Comparison of ENCODE assay signal across 8 mouse cellular contexts in genomic region chr4:133372278-133372665, GRCm38 (mm10). TPM values are rescaled to one million over a fixed set of nuclear protein-coding genes. Genes with fewer than 3 reads are reported as not detected.
DNase-seq lines count a peak whose midpoint lies in the region; ATAC-seq and TF ChIP-seq lines count a peak whose summit lies in the region.

No protein-coding gene starts in this region.

- H3K9me3 ChIP-seq in forebrain, embryonic 10.5 days = no peaks in the 10 kb centered on the region
- no peaks in the 10 kb centered on the region for H3K9me3 ChIP-seq in limb, embryonic 11.5 days (ENCODE audit: control insufficient read depth, low read length)

- TF ChIP-seq CTCF in left cerebral cortex, adult 2 months (IDR thresholded peaks at IDR 0.05) = no peak
- no peak for TF ChIP-seq CTCF in small intestine, adult 2 months (IDR thresholded peaks at IDR 0.05; ENCODE audit: extremely low read depth, insufficient read length, insufficient replicate concordance, low read depth, low read length)

- H3K27ac ChIP-seq in left cerebral cortex, adult 2 months = peak overlapping the region; percentile 84
- H3K27ac ChIP-seq in forebrain, embryonic 10.5 days = no peak overlapping the region
- no peak overlapping the region for H3K27ac ChIP-seq in limb, embryonic 11.5 days (replicated peaks; ENCODE audit: low read depth, low read length)
- H3K27ac ChIP-seq in small intestine, adult 2 months (ENCODE audit: insufficient read depth, low read depth, low read length) = peak overlapping the region; percentile 20; the same call in 1 of the 2 replicates

- H3K36me3 ChIP-seq in forebrain, embryonic 10.5 days (replicated peaks) = peaks cover 12% of the 10 kb centered on the region
- H3K36me3 ChIP-seq in limb, embryonic 11.5 days (ENCODE audit: control insufficient read depth, insufficient read depth, low read length) = no peaks in the 10 kb centered on the region
- peaks cover 6% of the 10 kb centered on the region for H3K36me3 ChIP-seq in small intestine, adult 2 months (ENCODE audit: control insufficient read depth, insufficient read depth, low read length)

- no peak for DNase-seq in left cerebral cortex, adult 2 months (ENCODE audit: extremely low spot score in 1 of 2, low spot score in 2 of 2)
- DNase-seq in left cerebral cortex, postnatal 4 days = no peak
- no peak for DNase-seq in forebrain, embryonic 10.5 days (ENCODE audit: extremely low spot score, low spot score)
- DNase-seq in limb, embryonic 11.5 days (ENCODE audit: low spot score) = no peak
- DNase-seq in right cerebral cortex, postnatal 25 days = no peak
- no peak for DNase-seq in B cell, adult 2 months
- no peak for DNase-seq in cerebellum, postnatal 14 days

- 86% methylated on average over 6 of the region's 6 CpGs for WGBS in forebrain, embryonic 10.5 days
- 69% methylated on average over 6 of the region's 6 CpGs for WGBS in limb, embryonic 11.5 days
- 24% methylated on average over 6 of the region's 6 CpGs for WGBS in small intestine, adult 2 months

- H3K4me3 ChIP-seq in left cerebral cortex, adult 2 months = peak overlapping the region; percentile 80
- H3K4me3 ChIP-seq in forebrain, embryonic 10.5 days = peak overlapping the region; percentile 75; the same call in 1 of the 2 replicates
- no peak overlapping the region for H3K4me3 ChIP-seq in limb, embryonic 11.5 days (ENCODE audit: low read depth, low read length)
- peak overlapping the region; percentile 46 for H3K4me3 ChIP-seq in small intestine, adult 2 months (ENCODE audit: low read depth, low read length)

- H3K4me1 ChIP-seq in forebrain, embryonic 10.5 days = peaks cover 70% of the 10 kb centered on the region
- H3K4me1 ChIP-seq in limb, embryonic 11.5 days (ENCODE audit: control insufficient read depth, insufficient read depth, low read length) = peaks cover 31% of the 10 kb centered on the region
- H3K4me1 ChIP-seq in small intestine, adult 2 months (ENCODE audit: control insufficient read depth, insufficient read depth, insufficient read length, low read length) = peaks cover 34% of the 10 kb centered on the region

- no peaks in the 10 kb centered on the region for H3K27me3 ChIP-seq in forebrain, embryonic 10.5 days (ENCODE audit: poor library complexity, severe bottlenecking)
- no peaks in the 10 kb centered on the region for H3K27me3 ChIP-seq in limb, embryonic 11.5 days (ENCODE audit: control insufficient read depth, insufficient read depth, low read length)
- H3K27me3 ChIP-seq in small intestine, adult 2 months (ENCODE audit: control insufficient read depth, insufficient read depth, low read length) = no peaks in the 10 kb centered on the region

- no peak for TF ChIP-seq POLR2A in small intestine, adult 2 months (IDR thresholded peaks at IDR 0.05; ENCODE audit: low read depth, low read length)

- H3K4me2 ChIP-seq in limb, embryonic 11.5 days (ENCODE audit: low read depth, severe bottlenecking) = peak overlapping the region; percentile 77

- intact Hi-C loops in left cerebral cortex, adult 2 months (cut with DNase I) = no loop called here
- intact Hi-C loops in left cerebral cortex, postnatal 4 days (cut with DNase I) = no loop called here

- H3K9ac ChIP-seq in limb, embryonic 11.5 days (ENCODE audit: low read length) = peak overlapping the region; percentile 43; the same call in 1 of the 2 replicates

- no peak for ATAC-seq in limb, embryonic 11.5 days (ENCODE audit: insufficient number of reproducible peaks, low FRiP score, low TSS enrichment, low read depth)

RNA-seq across cellular contexts. Expression of gene Slc9a1, which starts 2.8 kb away (rescaled TPM):
- 10 to 100 TPM; 49.8 to 53.0 TPM for total RNA-seq in left cerebral cortex, adult 2 months (2021)
- total RNA-seq in left cerebral cortex, postnatal 4 days (2021) = 10 to 100 TPM; 30.4 to 36.2 TPM
- polyA plus RNA-seq in forebrain, embryonic 10.5 days (2016; fragmentation: Nextera tagmentation; extraction: Ambion mirVana) = 7.9 and 8.1 TPM in 2 replicates
- 8.0 and 8.5 TPM in 2 replicates for polyA plus RNA-seq in limb, embryonic 11.5 days (2014; fragmentation: Nextera tagmentation; extraction: Ambion mirVana)
- polyA plus RNA-seq in small intestine, adult 2 months (2012; rRNA removed) = 35.4 and 46.3 TPM in 2 replicates

RNA-seq across cellular contexts. Expression of gene Wdtc1, which starts 19.0 kb away (rescaled TPM):
- 10 to 100 TPM; 59.7 to 60.6 TPM for total RNA-seq in left cerebral cortex, adult 2 months (2021)
- 10 to 100 TPM; 52.0 to 52.9 TPM for total RNA-seq in left cerebral cortex, postnatal 4 days (2021)
- 16.8 and 17.0 TPM in 2 replicates for polyA plus RNA-seq in forebrain, embryonic 10.5 days (2016; fragmentation: Nextera tagmentation; extraction: Ambion mirVana)
- 17.4 TPM in 2 replicates for polyA plus RNA-seq in limb, embryonic 11.5 days (2014; fragmentation: Nextera tagmentation; extraction: Ambion mirVana)
- 49.3 and 90.5 TPM in 2 replicates for polyA plus RNA-seq in small intestine, adult 2 months (2012; rRNA removed)

Comparison
In these comparisons a context has a peak if more than half of its experiments do, and no peak if none do; other contexts are left out.
1. H3K27ac ChIP-seq: peak in left cerebral cortex, adult 2 months (single experiment) and small intestine, adult 2 months (single experiment); none in forebrain, embryonic 10.5 days (single experiment) and limb, embryonic 11.5 days (single experiment).